Mouse (Mus musculus) heart, postnatal 0 days (tissue): ENCODE measurements at regions not wholly inside any gene's neighbourhood (a gene's known extent, or its start where the extent isn't known, plus 50 kb on each side); places are given as distances from the start of the nearest gene placed in this dataset.
A peak's percentile ranks its signal among the peaks of the same experiment; 100 is the strongest.

Experiments used
- ATAC-seq: fragments of 200-750 bp; cut with Nextera tagmentation; 2 replicates; pipeline ENCODE4 v1.8.0; 2017; ENCODE audit warnings: low read depth, moderate number of reproducible peaks, moderate library complexity; ENCODE audit not compliant: insufficient read depth
- DNase-seq: peaks from one replicate; pipeline ENCODE4 v3.0.0-alpha.2; 2016; ENCODE audit warnings: low spot score
- H3K27ac ChIP-seq: fragments of 300-500 bp; sonication (generic); 2 replicates; pipeline ENCODE4 v1.5.1; 2014; ENCODE audit warnings: low read depth, mild to moderate bottlenecking
- H3K27me3 ChIP-seq: fragments of 300-500 bp; sonication (generic); 2 replicates; pipeline ENCODE4 v1.6.1; 2014; ENCODE audit warnings: low read length, mixed read lengths; ENCODE audit not compliant: control insufficient read depth, insufficient read depth
- H3K36me3 ChIP-seq: fragments of 300-500 bp; sonication (generic); replicated peaks from 2 replicates; pipeline ENCODE4 v1.6.1; 2014; ENCODE audit warnings: low read length, mixed read lengths; ENCODE audit not compliant: control insufficient read depth, insufficient read depth
- H3K4me1 ChIP-seq: fragments of 300-500 bp; sonication (generic); 2 replicates; pipeline ENCODE4 v1.6.1; 2014; ENCODE audit warnings: antibody characterized with exemption; ENCODE audit not compliant: control insufficient read depth, insufficient read depth
- H3K4me2 ChIP-seq: fragments of 300-500 bp; sonication (generic); 2 replicates; pipeline ENCODE4 v1.6.1; 2014; ENCODE audit warnings: low read depth, mild to moderate bottlenecking, low read length, moderate library complexity
- H3K4me3 ChIP-seq: fragments of 300-500 bp; sonication (generic); 2 replicates; pipeline ENCODE4 v1.5.1; 2014; ENCODE audit warnings: low read depth, low read length
- H3K9ac ChIP-seq: fragments of 300-500 bp; sonication (generic); replicated peaks from 2 replicates; pipeline ENCODE4 v1.6.1; 2014; ENCODE audit warnings: low read depth, low read length, mixed read lengths
- H3K9me3 ChIP-seq: fragments of 300-500 bp; sonication (generic); replicated peaks from 2 replicates; pipeline ENCODE4 v1.6.1; 2016; ENCODE audit warnings: low read length; ENCODE audit not compliant: control insufficient read depth
- CTCF ChIP-seq: IDR thresholded peaks from 2 replicates; pipeline ENCODE4 v1.5.1; 2016; ENCODE audit warnings: antibody characterized with exemption, control low read depth, low read depth
- EP300 ChIP-seq: IDR thresholded peaks from 2 replicates; pipeline ENCODE4 v1.6.1; 2016; ENCODE audit warnings: antibody characterized with exemption, low read depth
- WGBS: fragments of 180-500 bp; shearing (Covaris S2); extraction: QIAGEN DNeasy Blood & Tissue Kit; methylation state at CpG from one replicate; pipeline ENCODE4 v1.1.7; 2014; 5-methylcytosine and 5-hydroxymethylcytosine counted together

DNA sequence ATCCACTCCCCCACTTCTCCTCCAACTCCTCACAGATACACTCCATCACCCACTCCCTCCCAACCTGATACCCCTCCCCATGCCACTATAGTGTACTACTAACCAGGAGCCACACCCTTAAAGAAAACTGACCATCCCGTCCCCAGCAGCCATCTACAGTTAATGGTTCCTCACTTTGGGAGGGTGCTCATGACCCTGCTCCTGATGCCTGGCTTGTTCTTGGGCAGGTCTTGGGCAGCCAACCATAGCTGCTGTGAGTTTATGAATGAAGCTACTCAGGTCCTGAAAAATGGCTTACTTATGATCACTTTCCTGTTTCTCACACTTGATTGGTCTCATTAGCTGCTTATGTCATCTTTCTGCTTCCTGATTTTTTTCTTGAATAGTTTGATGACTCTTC, 377.9 kb upstream of the Gm5148 start:
- WGBS = 81% methylated on average over 1 of the region's 1 CpGs

GRCm38 (mm10) chr3:38094370-38094979, 370.2 kb upstream of the Gm5148 start:
- Histone ChIP-seq H3K9ac (no peak overlapping the region), H3K9me3 (no peaks in the 10 kb centered on the region), H3K27ac (no peak overlapping the region), H3K4me2 (no peak overlapping the region), H3K4me3 (no peak overlapping the region), H3K36me3 (no peaks in the 10 kb centered on the region), H3K27me3 (no peaks in the 10 kb centered on the region), H3K4me1 (no peaks in the 10 kb centered on the region)
- TF ChIP-seq CTCF (no peak), EP300 (no peak)
- no peak for ATAC-seq
- DNase-seq = no peak
- 61% methylated on average over 7 of the region's 7 CpGs for WGBS

More for the DNA sequence above, 377.9 kb upstream of the Gm5148 start:
- Histone ChIP-seq H3K27ac (no peak overlapping the region), H3K4me3 (no peak overlapping the region), H3K36me3 (no peaks in the 10 kb centered on the region), H3K9ac (no peak overlapping the region), H3K9me3 (no peaks in the 10 kb centered on the region), H3K4me1 (no peaks in the 10 kb centered on the region), H3K27me3 (no peaks in the 10 kb centered on the region), H3K4me2 (no peak overlapping the region)
- no peak for TF ChIP-seq EP300
- no peak for TF ChIP-seq CTCF
- ATAC-seq (no peak), DNase-seq (no peak)

GRCm38 (mm10) chr3:38084548-38084947, 360.3 kb upstream of the Gm5148 start:
- ATAC-seq (no peak), DNase-seq (no peak)
- WGBS = 17% methylated on average over 6 of the region's 6 CpGs
- Histone ChIP-seq H3K4me3 (no peak overlapping the region), H3K9me3 (no peaks in the 10 kb centered on the region), H3K4me2 (no peak overlapping the region), H3K36me3 (no peaks in the 10 kb centered on the region), H3K27ac (no peak overlapping the region), H3K9ac (no peak overlapping the region), H3K4me1 (no peaks in the 10 kb centered on the region), H3K27me3 (no peaks in the 10 kb centered on the region)
- TF ChIP-seq CTCF = no peak
- TF ChIP-seq EP300 = no peak

DNA sequence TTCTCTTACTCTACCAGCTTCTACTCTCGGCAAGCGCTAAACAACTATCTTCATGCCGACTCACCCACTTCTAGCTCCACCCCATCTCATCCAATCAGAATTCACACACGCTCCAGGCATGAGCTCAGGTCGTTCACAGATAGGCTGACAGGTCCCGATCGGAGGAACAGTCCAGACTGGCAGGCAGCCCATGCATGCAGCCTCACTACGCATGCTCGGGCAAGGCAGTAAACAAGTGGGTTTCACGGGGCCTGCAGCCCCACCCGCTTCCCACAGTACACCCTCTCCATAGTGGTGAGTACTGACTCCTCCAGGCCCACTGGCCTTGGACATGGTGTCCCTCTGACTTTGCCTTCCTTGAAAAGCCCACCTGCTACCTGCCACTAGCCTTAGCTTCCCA, 358.1 kb upstream of the Gm5148 start:
- Histone ChIP-seq H3K27ac (peak overlapping the region; percentile 17; the same call in 1 of the 2 replicates), H3K4me2 (peak overlapping the region; percentile 30), H3K9ac (no peak overlapping the region), H3K4me1 (no peaks in the 10 kb centered on the region), H3K27me3 (no peaks in the 10 kb centered on the region), H3K36me3 (no peaks in the 10 kb centered on the region), H3K4me3 (peak overlapping the region; percentile 11; the same call in 1 of the 2 replicates), H3K9me3 (no peaks in the 10 kb centered on the region)
- WGBS = 51% methylated on average over 11 of the region's 11 CpGs
- peak; percentile 81 for ATAC-seq
- peak; percentile 35 for DNase-seq
- no peak for TF ChIP-seq CTCF
- no peak for TF ChIP-seq EP300

GRCm38 (mm10) chr3:38076835-38077234, 352.5 kb upstream of the Gm5148 start:
- Histone ChIP-seq H3K4me1 (no peaks in the 10 kb centered on the region), H3K27ac (no peak overlapping the region), H3K27me3 (no peaks in the 10 kb centered on the region), H3K4me3 (no peak overlapping the region), H3K9me3 (0 out of 2 replicates have a peak, but pooled peaks cover 3% of the 10 kb centered on the region), H3K9ac (no peak overlapping the region), H3K4me2 (no peak overlapping the region), H3K36me3 (no peaks in the 10 kb centered on the region)
- ATAC-seq (no peak), DNase-seq (no peak)
- TF ChIP-seq EP300 (no peak), CTCF (no peak)
- 63% methylated on average over 1 of the region's 1 CpGs for WGBS

- Histone ChIP-seq H3K27ac (no peak overlapping the region), H3K4me1 (no peaks in the 10 kb centered on the region), H3K4me3 (no peak overlapping the region), H3K4me2 (no peak overlapping the region), H3K9ac (no peak overlapping the region), H3K36me3 (no peaks in the 10 kb centered on the region), H3K27me3 (no peaks in the 10 kb centered on the region), H3K9me3 (0 out of 2 replicates have a peak, but pooled peaks cover 3% of the 10 kb centered on the region)
- WGBS = 75% methylated on average over 4 of the region's 4 CpGs
- TF ChIP-seq EP300 = no peak
- no peak for TF ChIP-seq CTCF
- DNase-seq = no peak
- ATAC-seq = no peak
Measured at GRCm38 (mm10) chr3:38073946-38074345, 349.7 kb upstream of the Gm5148 start.
